Mouse (Mus musculus): Measurements from ENCODE around the gene Col4a4.

DNA sequence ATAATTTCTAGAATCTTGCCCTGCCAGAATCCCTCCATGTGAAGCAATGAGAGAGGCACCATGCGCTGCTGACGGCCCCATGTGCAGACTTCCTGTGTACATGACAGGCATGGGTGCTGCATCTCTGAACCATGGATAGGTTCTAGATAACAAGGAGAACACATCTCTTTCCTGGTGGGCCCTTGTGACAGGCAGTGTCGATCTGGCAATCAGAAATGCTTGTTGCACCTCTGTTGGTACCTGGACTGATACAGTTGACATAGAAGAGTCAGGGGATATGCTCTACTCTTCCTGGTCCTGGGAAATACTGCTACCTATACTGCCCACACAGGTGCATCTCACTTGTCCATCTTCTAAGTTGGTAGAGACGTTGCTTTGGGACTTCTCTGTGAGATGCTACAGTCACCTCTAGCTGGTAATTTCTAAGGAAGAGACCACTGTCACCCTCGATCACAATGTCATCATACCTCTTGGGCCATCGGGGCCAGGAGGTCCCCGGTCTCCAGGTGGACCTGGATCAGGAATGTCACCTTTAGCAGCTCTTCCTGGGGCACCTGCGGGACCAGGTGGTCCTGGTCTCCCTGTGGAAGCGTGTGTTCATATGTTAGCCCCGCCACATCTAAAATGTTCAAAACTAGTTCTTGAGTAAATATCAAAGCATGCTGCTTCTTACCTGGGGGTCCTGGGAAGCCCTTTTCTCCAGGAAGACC lies 116.0 kb downstream of the Col4a4 start:
- TF ChIP-seq CTCF (IDR thresholded peaks at IDR 0.05; ENCODE audit: extremely low read depth, insufficient read depth, low read length) (no peak), POLR2A (IDR thresholded peaks at IDR 0.05; ENCODE audit: extremely low read depth, insufficient read depth, low read length) (no peak)
